Mouse (Mus musculus): ENCODE data around the gene Gdf7. TPM values are rescaled to one million over a fixed set of nuclear protein-coding genes. Genes with fewer than 3 reads are reported as not detected.

Gdf7 gene
- total RNA-seq, 2 experiments from 2014 or later: not detected

DNA sequence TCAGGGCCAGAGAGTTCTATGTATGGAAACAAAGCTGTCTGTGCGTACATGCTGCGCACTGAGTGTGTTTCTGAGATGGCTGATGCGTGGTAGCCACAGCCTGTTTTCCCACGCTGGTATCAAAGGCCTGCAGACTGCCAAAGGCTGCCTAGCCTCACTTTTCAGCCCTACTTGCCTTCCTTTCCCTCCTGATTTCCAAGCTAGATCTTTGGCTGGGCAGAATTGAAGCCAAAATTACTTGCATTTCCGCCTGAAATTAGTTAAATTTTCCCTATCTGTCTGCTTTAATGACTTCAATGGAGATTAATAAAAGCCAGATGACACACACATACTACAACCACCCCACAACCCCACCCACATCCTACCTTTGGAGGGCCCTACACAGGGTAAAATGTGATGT lies 1.2 kb downstream of the Gdf7 start:
- DNase-seq: no peak
- intact Hi-C loops (cut with DNase I; ENCODE audit: low total_unique reads): loop anchor here (5.0 kb wide), 1 partner anchor 308 kb away; no protein-coding TSS in a partner anchor

DNA sequence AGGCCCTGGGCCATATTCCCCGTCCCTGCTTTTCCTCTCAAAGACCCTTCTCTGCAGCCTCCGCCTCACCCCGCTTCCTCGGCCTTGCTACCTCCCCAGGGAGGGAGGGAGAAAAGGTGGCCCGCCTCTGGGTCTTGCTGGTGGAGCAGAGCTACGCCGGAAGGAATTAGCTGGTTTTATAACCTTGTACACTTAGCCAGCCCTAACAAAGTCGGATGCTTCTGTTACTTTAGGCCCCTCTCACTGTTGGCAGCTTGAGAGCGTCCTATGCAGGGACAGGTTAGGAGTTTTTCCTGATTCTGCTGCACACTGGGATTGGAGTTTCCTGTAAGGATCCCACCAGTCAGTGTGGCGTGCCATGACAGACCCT lies 1.7 kb downstream of the Gdf7 start:
- DNase-seq: no peak
- intact Hi-C loops (cut with DNase I; ENCODE audit: low total_unique reads): loop anchor here (5.0 kb wide), 1 partner anchor 308 kb away; no protein-coding TSS in a partner anchor

DNA sequence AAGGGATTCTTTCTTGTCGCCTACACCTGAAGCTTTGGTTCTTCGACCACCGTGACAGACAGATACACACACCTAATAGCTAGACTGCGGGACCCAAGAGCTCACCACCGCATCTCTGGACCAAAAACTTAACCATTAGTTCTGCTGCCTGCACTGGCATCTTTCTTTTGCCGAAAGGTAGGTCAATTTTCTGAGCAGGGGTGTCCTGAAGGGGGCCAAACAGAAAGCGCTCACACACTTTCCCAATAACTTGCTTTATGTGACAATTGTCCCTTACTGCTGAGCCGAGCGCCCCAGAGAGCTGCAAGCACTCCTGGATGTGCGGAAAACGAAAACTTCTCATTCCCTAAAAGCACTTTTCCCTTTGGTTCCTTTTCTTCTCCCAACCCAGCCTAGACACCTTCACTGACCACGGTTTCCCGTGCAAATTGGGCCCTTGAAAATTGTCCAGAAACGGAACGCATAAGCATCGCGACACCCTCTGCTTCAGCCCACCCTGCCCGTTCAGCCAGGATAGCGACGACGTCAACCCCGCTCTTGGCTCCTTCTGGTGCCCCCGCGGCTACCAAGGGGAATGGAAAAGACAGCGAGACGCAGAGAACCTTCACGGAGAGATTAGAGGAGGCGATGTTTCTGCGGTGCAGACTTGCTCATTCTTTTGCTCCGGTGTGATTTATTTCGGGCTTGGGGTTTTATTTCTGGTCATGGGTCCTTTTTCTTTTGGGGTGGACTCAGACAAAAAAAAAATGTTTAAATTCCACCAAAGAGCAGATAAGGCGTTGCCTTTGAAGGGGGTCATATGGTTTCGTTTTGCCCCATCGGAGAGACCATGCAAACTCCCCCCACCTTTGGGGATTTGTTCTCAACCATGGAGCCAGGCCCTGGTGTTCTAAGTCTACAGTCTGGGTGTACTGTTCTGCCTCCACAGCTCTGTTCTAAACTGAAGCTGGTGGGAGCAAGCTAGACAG lies 2.3 kb downstream of the Gdf7 start:
- DNase-seq: no peak
- intact Hi-C loops (cut with DNase I; ENCODE audit: low total_unique reads): loop anchor here (5.0 to 10.0 kb wide), 2 partner anchors 85 to 307 kb away; no protein-coding TSS in a partner anchor

DNA sequence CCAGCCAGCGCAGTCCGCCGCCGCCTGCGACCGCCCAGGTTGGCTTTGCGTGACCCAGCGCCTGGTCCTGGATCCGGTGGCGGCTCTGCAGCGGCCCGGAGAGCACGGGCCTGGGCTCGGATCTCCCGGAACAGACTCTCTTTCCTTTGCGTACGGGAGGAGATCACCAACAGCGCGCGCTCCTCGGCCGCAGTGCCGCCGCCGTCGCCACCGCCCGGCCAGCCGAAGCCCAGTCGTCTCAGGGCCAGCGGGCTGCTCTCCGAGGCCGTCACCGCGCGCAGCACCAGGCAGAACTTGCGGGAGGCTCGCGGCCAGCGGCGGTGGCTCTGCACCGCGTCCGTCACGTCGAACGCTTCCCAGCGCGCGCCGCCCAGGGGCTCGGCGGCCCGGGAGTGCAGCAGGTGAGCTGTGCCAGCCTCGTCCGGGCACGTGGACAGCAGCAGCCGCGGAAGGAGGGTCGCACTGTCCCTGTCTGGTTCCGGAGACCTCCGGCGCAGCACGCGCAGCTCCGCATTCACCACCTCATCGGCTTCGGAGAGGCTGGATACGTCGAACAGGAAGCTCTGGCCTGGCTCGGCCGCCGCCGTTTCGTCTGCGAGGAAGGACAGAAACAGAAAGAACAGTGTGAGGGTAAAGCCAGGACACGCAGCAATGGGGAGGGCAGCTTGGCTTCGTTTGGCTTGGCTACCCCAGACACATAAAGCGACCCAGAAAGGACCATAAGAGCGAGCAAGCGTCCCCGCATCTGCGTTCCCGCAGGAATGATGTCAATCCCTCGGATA lies 3.2 kb downstream of the Gdf7 start:
- no peak for DNase-seq
- intact Hi-C loops (cut with DNase I; ENCODE audit: low total_unique reads): loop anchor here (10.0 kb wide), 1 partner anchor 84 kb away; no protein-coding TSS in a partner anchor

- no peak for DNase-seq
- intact Hi-C loops (cut with DNase I; ENCODE audit: low total_unique reads): loop anchor here (10.0 kb wide), 1 partner anchor 83 kb away; no protein-coding TSS in a partner anchor
Measured at GRCm38 (mm10) chr12:8297586-8298214, 4.1 kb downstream of the Gdf7 start.

GRCm38 (mm10) chr12:8296154-8296553 lies 5.6 kb downstream of the Gdf7 start:
- intact Hi-C loops (cut with DNase I; ENCODE audit: low total_unique reads): loop anchor here (10.0 kb wide), 1 partner anchor 81 kb away; no protein-coding TSS in a partner anchor
- no peak for DNase-seq

GRCm38 (mm10) chr12:8295307-8295913 lies 6.3 kb downstream of the Gdf7 start:
- intact Hi-C loops (cut with DNase I; ENCODE audit: low total_unique reads): loop anchor here (10.0 kb wide), 1 partner anchor 81 kb away; no protein-coding TSS in a partner anchor
- no peak for DNase-seq

GRCm38 (mm10) chr12:8291157-8291853 lies 10.4 kb downstream of the Gdf7 start:
- intact Hi-C loops (cut with DNase I; ENCODE audit: low total_unique reads): loop anchor here (10.0 kb wide), 1 partner anchor 77 kb away; no protein-coding TSS in a partner anchor

GRCm38 (mm10) chr12:8289499-8289898 lies 12.3 kb downstream of the Gdf7 start:
- intact Hi-C loops (cut with DNase I; ENCODE audit: low total_unique reads): no loop called here

More at GRCm38 (mm10) chr12:8291157-8291853, 10.4 kb downstream of the Gdf7 start:
- DNase-seq: no peak

GRCm38 (mm10) chr12:8289099-8289498 lies 12.7 kb downstream of the Gdf7 start:
- DNase-seq: no peak
- intact Hi-C loops (cut with DNase I; ENCODE audit: low total_unique reads): no loop called here

More at GRCm38 (mm10) chr12:8289499-8289898, 12.3 kb downstream of the Gdf7 start:
- no peak for DNase-seq

- no peak for DNase-seq
- intact Hi-C loops (cut with DNase I; ENCODE audit: low total_unique reads): no loop called here
Measured at GRCm38 (mm10) chr12:8287970-8288369, 13.8 kb downstream of the Gdf7 start.

DNA sequence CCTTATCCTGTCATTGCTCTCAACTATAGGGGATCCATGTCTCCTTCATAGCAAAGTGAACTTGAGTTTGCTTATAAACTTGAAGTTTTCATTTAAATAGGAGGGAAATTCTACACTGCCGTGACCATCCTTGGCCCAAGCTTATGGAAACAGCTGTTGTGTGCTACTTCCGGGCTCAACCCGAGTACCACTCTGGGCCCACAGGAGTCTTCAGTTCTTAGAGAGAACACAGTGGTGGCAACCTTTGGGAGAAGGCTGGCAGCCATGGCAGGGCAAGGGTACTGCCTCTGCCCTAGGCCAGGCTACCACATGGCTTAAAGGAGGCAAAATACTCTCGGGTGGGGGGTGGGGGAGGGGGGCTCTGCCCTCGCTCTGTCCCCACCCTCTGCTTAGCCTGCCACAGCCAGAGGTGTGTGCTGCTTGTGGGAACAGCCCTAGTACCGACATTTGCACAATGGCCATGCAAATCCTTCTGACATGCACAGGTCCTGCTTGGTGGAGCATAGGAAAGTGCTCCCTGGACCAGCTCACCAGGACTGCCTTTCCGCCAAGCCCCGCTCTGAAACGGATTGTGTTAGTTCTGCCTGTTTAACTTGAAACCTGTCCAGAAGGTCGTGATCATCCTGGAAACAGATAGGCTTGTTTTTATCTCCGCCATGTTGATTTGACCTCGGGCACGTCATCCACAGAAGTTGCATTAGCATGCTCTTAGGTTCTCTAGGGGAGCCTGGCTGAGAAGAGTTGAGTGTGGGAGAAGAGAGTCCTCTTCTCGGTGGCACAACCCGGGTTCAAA lies 20.3 kb downstream of the Gdf7 start:
- DNase-seq: no peak
- intact Hi-C loops (cut with DNase I; ENCODE audit: low total_unique reads): no loop called here

DNA sequence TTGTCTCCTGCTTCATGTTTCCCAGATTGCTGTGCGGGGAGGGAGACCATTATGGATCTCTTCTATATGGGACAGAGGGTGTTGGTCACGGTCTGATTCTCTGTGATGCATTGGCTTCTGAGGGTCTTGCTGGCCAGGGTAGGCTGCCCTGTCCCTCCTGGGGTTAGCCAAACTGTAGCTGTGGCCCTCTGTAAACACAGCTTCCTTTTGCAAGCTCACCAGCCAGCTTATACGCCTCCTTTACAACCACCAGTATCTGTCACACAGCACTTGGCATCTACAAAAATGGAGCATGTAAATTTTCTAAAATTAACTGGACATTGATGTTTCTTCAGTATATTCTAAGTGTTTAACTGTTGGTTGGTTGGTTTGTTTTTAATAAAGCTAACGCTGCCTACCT lies 26.3 kb downstream of the Gdf7 start:
- no peak for DNase-seq
- intact Hi-C loops (cut with DNase I; ENCODE audit: low total_unique reads): no loop called here

GRCm38 (mm10) chr12:8273471-8274171 lies 28.1 kb downstream of the Gdf7 start:
- intact Hi-C loops (cut with DNase I; ENCODE audit: low total_unique reads): no loop called here
- no peak for DNase-seq

- intact Hi-C loops (cut with DNase I; ENCODE audit: low total_unique reads): no loop called here
- DNase-seq: no peak
Measured at GRCm38 (mm10) chr12:8271405-8271804, 30.3 kb downstream of the Gdf7 start.

GRCm38 (mm10) chr12:8269627-8270026 lies 32.1 kb downstream of the Gdf7 start:
- intact Hi-C loops (cut with DNase I; ENCODE audit: low total_unique reads): no loop called here
- no peak for DNase-seq

DNA sequence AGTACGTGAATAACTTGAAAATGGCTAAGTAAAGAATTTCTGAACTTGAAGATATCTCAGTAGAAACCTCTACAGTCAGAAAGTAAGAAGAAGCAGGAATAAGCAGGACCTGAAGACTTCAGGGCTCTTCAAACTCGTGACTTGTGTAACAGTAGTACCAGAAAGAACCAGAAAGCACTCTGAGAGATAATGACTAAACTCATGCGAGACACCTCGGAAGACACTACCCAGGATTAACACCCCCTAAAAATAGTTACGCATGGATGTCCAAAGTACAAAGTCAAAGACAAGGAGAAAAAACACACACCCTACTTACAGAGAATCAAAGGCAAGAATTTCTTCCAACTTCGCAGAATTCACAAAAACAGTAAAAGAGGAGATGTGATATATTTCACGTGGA lies 35.4 kb downstream of the Gdf7 start:
- intact Hi-C loops (cut with DNase I; ENCODE audit: low total_unique reads): no loop called here

More for the DNA sequence above, 35.4 kb downstream of the Gdf7 start:
- no peak for DNase-seq

All from gastrocnemius, postnatal 14 days (tissue).